Mouse (Mus musculus) cerebellum, adult 2 months (tissue): ENCODE data around the gene Yipf3. TPM values are rescaled to one million over a fixed set of nuclear protein-coding genes. Genes with fewer than 3 reads are reported as not detected.
A peak's percentile ranks its signal among the peaks of the same experiment; 100 is the strongest.

ENCODE experiments used
- DNase-seq, 2 experiments: peaks; one replicate each; pipeline ENCODE4 v3.0.0; 2021
- H3K27ac ChIP-seq: fragments of 200-500 bp; 2 replicates; pipeline ENCODE4 v1.5.1; 2012; ENCODE audit warnings: low read length, control low read depth, inconsistent platforms; ENCODE audit not compliant: insufficient read depth
- H3K27me3 ChIP-seq: fragments of 200-500 bp; 2 replicates; pipeline ENCODE4 v1.6.1; 2012; ENCODE audit warnings: inconsistent platforms, mild to moderate bottlenecking, low read length, moderate library complexity; ENCODE audit not compliant: control insufficient read depth, insufficient read depth
- H3K4me1 ChIP-seq: fragments of 200-500 bp; 2 replicates; pipeline ENCODE4 v1.6.1; 2011; ENCODE audit warnings: low read length; ENCODE audit not compliant: control insufficient read depth, insufficient read depth
- H3K4me3 ChIP-seq: fragments of 200-500 bp; replicated peaks from 2 replicates; pipeline ENCODE3; 2011; ENCODE audit warnings: mild to moderate bottlenecking, low read depth, low read length, control low read depth; ENCODE audit not compliant: insufficient read depth
- CTCF ChIP-seq: fragments of 200-500 bp; IDR thresholded peaks from 2 replicates; pipeline ENCODE4 v1.5.1; 2011; ENCODE audit warnings: low read depth, mild to moderate bottlenecking, control low read depth, low read length, moderate library complexity, borderline replicate concordance; ENCODE audit not compliant: insufficient read depth
- POLR2A ChIP-seq: fragments of 200-500 bp; IDR thresholded peaks from 2 replicates; pipeline ENCODE4 v1.6.1; 2011; ENCODE audit warnings: low read length, control low read depth, borderline replicate concordance; ENCODE audit not compliant: insufficient read depth
- WGBS: fragments of 180-500 bp; shearing (Covaris S2); methylation state at CpG from one replicate; pipeline ENCODE4 v1.1.7; 2018; 5-methylcytosine and 5-hydroxymethylcytosine counted together
- polyA plus RNA-seq: library from polyadenylated mRNA; depleted of rRNA; stranded (reverse); fragments of >200 nt; gene quantifications from 2 replicates; pipeline ENCODE4 v1.2.3, GENCODE M21; 2012; rRNA removed

Yipf3 gene
- polyA plus RNA-seq = 111 and 117 TPM in 2 replicates

DNA sequence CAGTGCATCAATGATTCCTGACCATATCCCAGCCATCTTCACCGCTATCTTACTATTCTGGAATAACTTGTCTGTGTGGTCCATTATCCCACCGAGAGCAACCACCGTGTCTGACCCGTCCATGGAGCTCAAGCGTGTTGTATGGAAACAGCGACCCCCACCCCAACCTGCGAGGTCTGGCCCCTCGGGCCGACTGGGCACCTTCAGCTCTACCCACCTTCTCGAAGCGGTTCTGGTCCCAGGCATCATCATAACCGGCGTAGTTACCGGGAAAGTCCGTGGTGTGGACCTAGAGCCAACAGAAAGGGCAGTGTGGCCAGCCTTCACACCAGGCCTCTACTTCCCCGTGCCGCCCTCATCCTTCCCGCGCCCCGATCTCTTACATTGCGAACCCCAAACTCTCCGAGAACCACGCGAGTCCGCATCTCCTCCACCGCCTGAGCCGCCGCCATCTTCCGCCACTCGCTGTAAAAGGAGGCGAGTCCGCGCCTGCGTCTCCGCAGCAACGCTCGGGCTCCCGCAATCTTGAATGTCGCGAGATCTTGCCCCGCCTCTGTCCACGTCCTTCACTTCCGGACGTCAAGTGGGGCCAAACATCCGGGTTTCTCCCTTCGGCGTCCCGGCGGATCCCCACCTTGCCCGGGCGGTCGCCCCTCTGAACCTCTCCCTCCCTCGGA is at the start of gene Yipf3, which contains the start of gene Polr1c:
Gene Yipf3 (plus strand): TSS at position 569 of the 677 bp plus-strand sequence.
Gene Polr1c (minus strand): TSS at position 543 of the 677 bp plus-strand sequence.
- WGBS = under 1% methylated on average over 53 of the region's 53 CpGs
- Histone ChIP-seq H3K4me1 (peaks cover 9% of the 10 kb centered on the region), H3K27me3 (no peaks in the 10 kb centered on the region), H3K27ac (peak within 1 kb of the TSS; percentile 67), H3K4me3 (peak within 1 kb of the TSS; percentile 94)
- no peak for TF ChIP-seq CTCF
- peak; percentile 90 for TF ChIP-seq POLR2A
- DNase-seq = peak; percentile 95

DNA sequence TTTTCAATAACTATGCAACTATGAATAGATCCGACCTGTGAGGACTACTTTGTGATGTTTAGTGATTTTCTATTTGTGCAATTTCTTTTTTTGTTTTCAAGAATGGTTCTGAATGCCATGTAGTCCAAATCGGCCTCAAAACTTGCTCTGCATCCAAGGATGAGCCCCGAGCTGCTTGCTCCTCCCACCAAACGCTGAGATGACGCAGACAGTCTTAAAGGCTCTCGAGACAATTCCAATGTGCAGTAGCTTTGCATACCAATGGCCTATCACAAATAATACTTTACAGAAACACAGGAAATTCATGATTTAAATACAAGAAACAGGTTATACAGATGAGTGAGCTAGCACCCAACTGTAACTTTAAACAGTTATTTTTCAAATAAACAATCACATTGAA is 46.7 kb upstream of the Yipf3 start:
- Histone ChIP-seq H3K27me3 (no peaks in the 10 kb centered on the region), H3K27ac (no peak overlapping the region), H3K4me1 (no peaks in the 10 kb centered on the region), H3K4me3 (peak overlapping the region; percentile 15)
- WGBS = 15% methylated on average over 6 of the region's 6 CpGs
- TF ChIP-seq POLR2A (no peak), CTCF (no peak)
- no peak for DNase-seq

DNA sequence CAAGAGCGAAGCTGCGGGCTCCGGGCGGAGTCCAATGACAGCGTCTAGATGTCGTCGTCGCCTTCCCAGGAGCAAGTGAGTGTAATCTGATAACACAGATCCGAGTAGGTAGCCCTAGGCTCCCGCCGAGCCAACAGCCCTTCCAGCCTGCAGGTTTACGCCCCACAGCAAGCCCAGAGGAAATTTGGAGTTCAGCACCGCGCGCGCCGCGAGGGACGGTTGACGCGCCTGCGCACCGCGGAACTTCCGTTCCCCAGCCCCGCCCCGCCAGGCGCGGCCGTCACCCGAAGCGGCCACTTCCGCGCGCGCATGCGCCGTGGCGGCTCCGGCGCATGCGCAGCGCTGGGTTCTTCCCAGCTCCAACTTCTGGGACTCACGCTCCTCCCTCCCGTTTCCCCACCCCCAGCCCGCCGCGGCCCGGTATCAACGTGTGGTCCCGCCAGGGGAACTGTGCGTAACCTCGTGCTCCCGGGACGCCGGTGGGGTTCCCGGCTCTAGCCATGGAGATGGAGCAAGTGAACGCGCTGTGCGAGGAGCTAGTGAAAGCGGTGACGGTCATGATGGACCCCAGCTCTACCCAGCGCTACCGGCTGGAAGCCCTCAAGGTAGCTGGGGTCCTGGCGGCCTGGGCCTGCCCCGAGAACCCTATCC is 45.3 kb upstream of the Yipf3 start, which contains the start of the genes Polh and Xpo5:
Gene Polh (minus strand): TSS at position 225 of the 651 bp plus-strand sequence.
Gene Xpo5 (plus strand): TSS at position 362 of the 651 bp plus-strand sequence.
- no peaks in the 10 kb centered on the region for H3K4me1 ChIP-seq
- TF ChIP-seq POLR2A = peak; percentile 93
- no peak for TF ChIP-seq CTCF
- H3K4me3 ChIP-seq = peak within 1 kb of the TSS; percentile 91
- under 1% methylated on average over 66 of the region's 66 CpGs for WGBS
- DNase-seq = peak; percentile 93 to 94
- no peaks in the 10 kb centered on the region for H3K27me3 ChIP-seq
- peak within 1 kb of the TSS; percentile 32 for H3K27ac ChIP-seq

DNA sequence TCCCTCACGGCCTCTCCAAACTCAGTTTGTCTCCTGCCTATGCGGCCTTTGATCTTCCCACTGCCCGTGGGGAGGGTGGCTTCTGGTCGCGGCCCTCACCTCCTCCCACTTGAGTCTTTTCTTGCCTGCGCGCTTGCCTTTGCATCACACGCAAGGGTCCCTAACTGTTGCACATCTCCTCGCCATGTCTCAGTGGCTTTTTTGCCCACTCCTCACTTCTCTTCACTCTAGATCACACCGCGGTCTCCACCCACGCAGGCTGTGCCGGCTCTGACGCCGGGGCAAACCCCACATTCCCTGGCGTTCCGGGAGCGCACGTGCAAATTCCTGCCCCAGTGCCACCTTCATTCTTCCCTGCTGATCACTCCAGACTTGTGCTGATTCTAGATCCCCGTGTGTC is 44.8 kb upstream of the Yipf3 start:
- WGBS = under 1% methylated on average over 20 of the region's 20 CpGs
- H3K4me1 ChIP-seq = no peaks in the 10 kb centered on the region
- H3K27ac ChIP-seq = peak overlapping the region; percentile 32
- no peaks in the 10 kb centered on the region for H3K27me3 ChIP-seq
- peak overlapping the region; percentile 91 for H3K4me3 ChIP-seq
- TF ChIP-seq CTCF = no peak
- TF ChIP-seq POLR2A = no peak
- DNase-seq = no peak

DNA sequence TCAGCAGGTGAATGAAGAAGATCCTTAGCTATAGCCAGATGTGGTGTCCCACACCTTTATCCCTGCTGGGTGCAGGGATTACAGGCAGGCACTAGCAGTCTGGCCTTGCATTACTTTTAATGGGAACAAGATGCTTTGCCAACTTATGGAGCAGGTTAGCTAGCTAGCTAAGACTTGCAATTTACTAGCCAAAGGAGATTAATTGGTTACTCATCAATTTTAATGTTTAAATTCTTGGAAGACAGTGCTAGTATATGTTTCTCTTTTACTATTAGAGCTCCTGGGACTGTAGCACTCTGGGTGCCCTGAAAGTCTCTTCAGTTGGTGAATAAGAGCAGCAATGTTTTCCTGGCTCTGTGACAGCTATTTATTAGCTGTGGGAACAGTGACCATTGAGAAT is 41.2 kb upstream of the Yipf3 start:
- H3K27ac ChIP-seq = no peak overlapping the region
- TF ChIP-seq POLR2A (no peak), CTCF (no peak)
- no peaks in the 10 kb centered on the region for H3K27me3 ChIP-seq
- no peak overlapping the region for H3K4me3 ChIP-seq
- no peak for DNase-seq
- H3K4me1 ChIP-seq = no peaks in the 10 kb centered on the region

DNA sequence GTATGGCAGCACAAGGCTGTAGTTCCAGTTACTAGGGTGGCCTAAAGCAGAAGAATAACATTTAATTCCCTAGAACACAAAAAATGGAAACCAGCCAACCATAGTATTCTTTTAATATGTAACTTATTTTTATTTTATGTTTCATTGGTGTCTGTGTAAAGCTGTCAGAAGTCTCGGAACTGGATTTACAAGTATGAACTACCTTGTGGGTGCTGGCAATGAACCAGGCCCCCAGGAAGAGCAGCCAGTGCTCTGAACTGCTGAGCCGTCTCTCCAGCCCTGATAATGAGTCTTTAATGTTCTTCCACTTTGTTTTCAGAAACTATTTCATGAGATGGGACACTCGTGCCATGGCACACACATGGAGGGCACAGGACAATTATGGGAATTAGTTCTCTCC is 37.3 kb upstream of the Yipf3 start:
- Histone ChIP-seq H3K4me3 (no peak overlapping the region), H3K27me3 (no peaks in the 10 kb centered on the region), H3K27ac (no peak overlapping the region), H3K4me1 (no peaks in the 10 kb centered on the region)
- 85% methylated on average over 3 of the region's 3 CpGs for WGBS
- TF ChIP-seq POLR2A (no peak), CTCF (no peak)
- no peak for DNase-seq

DNA sequence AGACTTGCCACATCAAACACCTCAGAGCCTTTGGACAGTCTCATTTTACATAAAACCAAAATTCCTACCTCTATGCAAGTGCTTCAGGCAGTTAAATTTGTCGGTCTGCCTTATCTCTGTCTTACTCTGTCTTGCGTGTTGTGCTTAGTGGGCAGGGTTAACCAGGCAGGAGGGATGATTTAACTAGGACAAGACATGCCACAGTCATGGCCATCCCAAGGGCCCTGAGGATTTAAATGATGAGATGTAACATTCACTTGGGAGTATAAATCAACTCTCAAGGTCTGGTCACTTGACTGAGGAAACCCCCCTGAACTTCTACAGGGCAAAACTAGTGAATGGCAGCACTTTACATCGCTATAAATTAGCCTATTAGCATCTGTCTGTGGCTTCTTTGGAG is 26.3 kb upstream of the Yipf3 start:
- Histone ChIP-seq H3K27ac (no peak overlapping the region), H3K27me3 (no peaks in the 10 kb centered on the region), H3K4me1 (no peaks in the 10 kb centered on the region), H3K4me3 (no peak overlapping the region)
- no peak for DNase-seq
- 94% methylated on average over 3 of the region's 3 CpGs for WGBS
- TF ChIP-seq CTCF (no peak), POLR2A (no peak)

DNA sequence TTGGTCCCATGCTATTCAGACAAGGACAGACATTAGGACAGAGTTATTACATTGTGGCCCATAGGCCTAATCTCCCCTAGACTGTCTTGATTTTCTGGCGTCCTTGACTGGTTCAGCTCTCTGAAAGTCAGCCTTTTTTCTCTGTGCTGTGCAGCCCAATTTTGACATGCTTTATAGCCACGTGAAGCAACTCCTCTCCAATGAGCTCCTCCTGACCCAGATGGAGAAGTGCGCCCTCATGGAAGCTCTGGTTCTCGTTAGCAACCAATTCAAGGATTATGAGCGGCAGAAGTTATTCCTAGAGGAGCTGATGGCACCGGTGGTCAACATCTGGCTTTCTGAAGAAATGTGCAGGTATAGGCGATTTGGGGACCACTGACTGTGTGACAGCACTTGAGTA is 20.3 kb upstream of the Yipf3 start:
- WGBS = 88% methylated on average over 7 of the region's 7 CpGs
- TF ChIP-seq CTCF = no peak
- TF ChIP-seq POLR2A = no peak
- no peak for DNase-seq
- H3K4me3 ChIP-seq = no peak overlapping the region
- no peaks in the 10 kb centered on the region for H3K27me3 ChIP-seq
- H3K4me1 ChIP-seq = no peaks in the 10 kb centered on the region
- no peak overlapping the region for H3K27ac ChIP-seq
